Mouse (Mus musculus) kidney, adult 9 months (tissue): ENCODE measurements around the gene Top3a.
A peak's percentile ranks its signal among the peaks of the same experiment; 100 is the strongest.

Experiments
- DNase-seq: peaks from one replicate; pipeline ENCODE4 v3.0.0; 2022

The Top3a gene

GRCm38 (mm10) chr11:60774158-60774689, 2.9 kb downstream of the Top3a start:
- no peak for DNase-seq

GRCm38 (mm10) chr11:60772161-60772560, 5.0 kb downstream of the Top3a start:
- no peak for DNase-seq

- no peak for DNase-seq
Measured at GRCm38 (mm10) chr11:60770776-60771175, 6.4 kb downstream of the Top3a start.

GRCm38 (mm10) chr11:60769322-60769721, 7.8 kb downstream of the Top3a start:
- no peak for DNase-seq

- DNase-seq, result no peak
Measured at GRCm38 (mm10) chr11:60766969-60767368, 10.2 kb downstream of the Top3a start.

GRCm38 (mm10) chr11:60761681-60762080, 15.5 kb downstream of the Top3a start:
- DNase-seq, result no peak

GRCm38 (mm10) chr11:60755570-60755969, 21.6 kb downstream of the Top3a start:
- no peak for DNase-seq

GRCm38 (mm10) chr11:60740321-60740720, 36.8 kb downstream of the Top3a start:
- no peak for DNase-seq

- DNase-seq, result no peak
Measured at GRCm38 (mm10) chr11:60737450-60737849, 39.7 kb downstream of the Top3a start.

- no peak for DNase-seq
Measured at GRCm38 (mm10) chr11:60736491-60736890, 40.7 kb downstream of the Top3a start.

- DNase-seq, result no peak
Measured at GRCm38 (mm10) chr11:60735191-60735590, 42.0 kb downstream of the Top3a start.

- DNase-seq, result no peak
Measured at GRCm38 (mm10) chr11:60734206-60734605, 43.0 kb downstream of the Top3a start.

- DNase-seq, result no peak
Measured at GRCm38 (mm10) chr11:60731251-60731650, 45.9 kb downstream of the Top3a start.

- DNase-seq, result no peak
Measured at GRCm38 (mm10) chr11:60730169-60730568, 47.0 kb downstream of the Top3a start.

GRCm38 (mm10) chr11:60729217-60729641, 47.9 kb downstream of the Top3a start:
- DNase-seq, result peak; percentile 37

GRCm38 (mm10) chr11:60728260-60728761, 48.9 kb downstream of the Top3a start, which contains the start of gene Mief2:
Mief2 (plus strand) TSS chr11:60728398.
- DNase-seq, result peak; percentile 97

- DNase-seq, result no peak
Measured at GRCm38 (mm10) chr11:60727392-60728140, 49.6 kb downstream of the Top3a start.

GRCm38 (mm10) chr11:60726601-60727391, 50.4 kb downstream of the Top3a start, which contains the start of gene Flii:
Flii (minus strand) TSS chr11:60727263.
- peak; percentile 82 for DNase-seq

- DNase-seq, result no peak
Measured at GRCm38 (mm10) chr11:60719263-60719662, 57.9 kb downstream of the Top3a start.

GRCm38 (mm10) chr11:60715833-60716232, 61.3 kb downstream of the Top3a start:
- DNase-seq, result no peak

- no peak for DNase-seq
Measured at GRCm38 (mm10) chr11:60712639-60713255, 64.4 kb downstream of the Top3a start.

GRCm38 (mm10) chr11:60712040-60712439, 65.1 kb downstream of the Top3a start:
- no peak for DNase-seq

GRCm38 (mm10) chr11:60711218-60711617, 65.9 kb downstream of the Top3a start:
- DNase-seq, result no peak
